Mouse (Mus musculus) spleen, adult 2 months (tissue): Measurements from ENCODE around the gene Ocm.

Experiments
- CTCF ChIP-seq: fragments of 200-500 bp; IDR thresholded peaks from 2 replicates; pipeline ENCODE4 v1.5.1; 2011; ENCODE audit warnings: mild to moderate bottlenecking, inconsistent platforms; ENCODE audit not compliant: insufficient read depth, insufficient read length, insufficient replicate concordance; ENCODE audit errors: extremely low read depth
- POLR2A ChIP-seq: fragments of 200-500 bp; IDR thresholded peaks from 2 replicates; pipeline ENCODE4 v1.6.1; 2011; ENCODE audit warnings: low read depth, low read length, inconsistent platforms

DNA sequence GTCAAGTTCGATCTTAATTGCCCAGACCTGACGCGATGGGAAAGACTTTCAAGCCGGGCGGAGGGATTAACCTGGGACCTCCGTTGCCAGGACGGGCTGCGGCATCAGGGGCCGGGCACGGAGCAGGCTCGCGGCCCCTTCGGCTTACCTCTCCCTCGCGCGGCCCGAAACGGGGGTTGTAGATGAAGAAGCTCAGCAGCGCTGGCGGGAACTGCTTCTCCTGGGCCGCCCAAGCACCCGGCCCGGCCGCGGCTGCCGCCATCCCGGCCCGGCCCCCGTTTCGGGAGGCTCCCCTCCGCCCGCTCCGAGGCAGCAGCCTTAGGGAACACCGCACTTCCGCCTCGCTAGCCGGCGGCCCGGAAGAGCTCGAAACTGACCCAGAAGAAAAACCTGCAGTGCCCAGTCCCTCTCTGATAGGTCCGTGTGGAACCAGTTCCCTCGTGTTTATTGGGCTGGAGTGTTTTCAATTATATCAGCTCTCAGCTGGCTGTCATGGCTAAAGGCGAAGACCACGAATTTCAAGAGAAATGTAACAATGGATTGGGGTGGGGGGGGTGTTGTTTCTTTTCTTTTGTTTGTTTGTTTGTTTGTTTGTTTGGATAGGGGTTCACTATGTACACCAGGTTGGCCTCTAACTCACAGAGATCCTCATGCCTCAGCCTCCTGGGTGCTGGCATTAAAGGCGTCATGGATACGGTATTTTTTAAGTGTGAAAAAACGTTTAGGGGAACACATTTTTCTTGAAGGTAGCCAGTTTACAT is 11.7 kb downstream of the Ocm start, which contains the start of gene Ccz1:
- TF ChIP-seq CTCF (no peak), POLR2A (peak; percentile 22; the same call in 1 of the 2 replicates)
